Mouse (Mus musculus) heart, adult 2 months (tissue): ENCODE data around the gene Cytip.
A peak's percentile ranks its signal among the peaks of the same experiment; 100 is the strongest.

Experiments
- CTCF ChIP-seq: fragments of 200-600 bp; IDR thresholded peaks from 2 replicates; pipeline ENCODE4 v1.8.1; 2022; ENCODE audit warnings: antibody characterized with exemption, mild to moderate bottlenecking, moderate library complexity
- EP300 ChIP-seq: fragments of 200-500 bp; IDR thresholded peaks from 2 replicates; pipeline ENCODE4 v1.6.1; 2011; ENCODE audit warnings: low read depth, low read length, control low read depth; ENCODE audit not compliant: insufficient read depth
- POLR2A ChIP-seq: fragments of 200-500 bp; IDR thresholded peaks from 2 replicates; pipeline ENCODE4 v1.6.1; 2011; ENCODE audit warnings: mild to moderate bottlenecking, low read depth, low read length, control low read depth; ENCODE audit not compliant: insufficient read depth

GRCm38 (mm10) chr2:58188903-58189302, 6.4 kb downstream of the Cytip start:
- TF ChIP-seq CTCF (peak; percentile 22; the same call in 1 of the 2 replicates), POLR2A (no peak), EP300 (no peak)
